Mouse (Mus musculus) forebrain, embryonic 15.5 days (tissue): Measurements from ENCODE around the gene Gch1. TPM values are rescaled to one million over a fixed set of nuclear protein-coding genes. Genes with fewer than 3 reads are reported as not detected.

Source experiments
- ATAC-seq: fragments of 200-750 bp; cut with Nextera tagmentation; replicated peaks from 2 replicates; pipeline ENCODE4 v1.8.0; 2017; ENCODE audit warnings: mild to moderate bottlenecking, moderate TSS enrichment, moderate library complexity
- H3K27ac ChIP-seq: fragments of 300-500 bp; sonication (generic); replicated peaks from 2 replicates; pipeline ENCODE4 v1.5.1; 2015; ENCODE audit warnings: mild to moderate bottlenecking, inconsistent platforms
- H3K27me3 ChIP-seq: fragments of 300-500 bp; sonication (generic); 2 replicates; pipeline ENCODE4 v1.6.1; 2015; ENCODE audit warnings: inconsistent platforms
- H3K36me3 ChIP-seq: fragments of 300-500 bp; sonication (generic); 2 replicates; pipeline ENCODE4 v1.6.1; 2015; ENCODE audit warnings: mild to moderate bottlenecking, inconsistent platforms
- H3K4me1 ChIP-seq: fragments of 300-500 bp; sonication (generic); 2 replicates; pipeline ENCODE4 v1.6.1; 2015; ENCODE audit warnings: inconsistent platforms
- H3K4me2 ChIP-seq: fragments of 300-500 bp; sonication (generic); replicated peaks from 2 replicates; pipeline ENCODE4 v1.6.1; 2015; ENCODE audit warnings: mild to moderate bottlenecking, inconsistent platforms
- H3K4me3 ChIP-seq: fragments of 300-500 bp; sonication (generic); 2 replicates; pipeline ENCODE4 v1.5.1; 2015; ENCODE audit warnings: mild to moderate bottlenecking, inconsistent platforms
- H3K9ac ChIP-seq: fragments of 300-500 bp; sonication (generic); replicated peaks from 2 replicates; pipeline ENCODE4 v1.6.1; 2015; ENCODE audit warnings: mild to moderate bottlenecking, inconsistent platforms
- H3K9me3 ChIP-seq: fragments of 300-500 bp; sonication (generic); 2 replicates; pipeline ENCODE4 v1.6.1; 2016; ENCODE audit warnings: inconsistent platforms
- WGBS: fragments of 180-500 bp; shearing (Covaris S2); methylation state at CpG from one replicate; pipeline ENCODE4 v1.1.7; 2015; ENCODE audit warnings: mixed read lengths; 5-methylcytosine and 5-hydroxymethylcytosine counted together
- polyA plus RNA-seq: library from polyadenylated mRNA; unstranded; fragments of >200 nt; fragmentation: Nextera tagmentation; extraction: Ambion mirVana; gene quantifications from 2 replicates; pipeline ENCODE4 v1.2.1, GENCODE M21; 2015

Gch1 gene
- polyA plus RNA-seq, 1 experiment from 2014 or later: 2.3 TPM

GRCm38 (mm10) chr14:47104246-47105173 is 84.7 kb downstream of the Gch1 start:
- Histone ChIP-seq H3K27me3 (no peaks in the 10 kb centered on the region), H3K36me3 (no peaks in the 10 kb centered on the region), H3K4me1 (no peaks in the 10 kb centered on the region), H3K9me3 (no peaks in the 10 kb centered on the region), H3K4me3 (no peak overlapping the region), H3K4me2 (no peak overlapping the region), H3K9ac (no peak overlapping the region), H3K27ac (no peak overlapping the region)
- no peak for ATAC-seq
- WGBS: 33% methylated on average over 19 of the region's 19 CpGs

Other genes starting within 250 kb of the Gch1 start
- gene Wdhd1, start 87.4 kb upstream of the Gch1 start, polyA plus RNA-seq: 17.7 and 19.9 TPM in 2 replicates
- gene Socs4, start 87.5 kb upstream of the Gch1 start, polyA plus RNA-seq: 3.1 and 3.6 TPM in 2 replicates
- 58.8 and 59.7 TPM in 2 replicates for gene Mapk1ip1l, start 108.9 kb upstream of the Gch1 start, polyA plus RNA-seq
- 1.8 and 2.6 TPM in 2 replicates for gene Lgals3, start 178.3 kb upstream of the Gch1 start, polyA plus RNA-seq
- 17.7 and 22.4 TPM in 2 replicates for gene Dlgap5, start 229.0 kb upstream of the Gch1 start, polyA plus RNA-seq